Mouse (Mus musculus) left cerebral cortex, postnatal 36 days (tissue): ENCODE data around the gene Samd4b. TPM values are rescaled to one million over a fixed set of nuclear protein-coding genes. Genes with fewer than 3 reads are reported as not detected.
"Not testable (repeated sequence)": the region's sequence is repeated elsewhere in the genome, so short reads cannot be mapped to it uniquely, and the experiment has no call there.

ENCODE experiments used
- DNase-seq, 2 experiments: peaks; one replicate each; pipeline ENCODE4 v3.0.0; 2021 to 2022; ENCODE audit warnings: low spot score in 2 of 2, mixed read lengths in 1 of 2
- intact Hi-C: fragments of 180-260 bp; cut with DNase I; formaldehyde crosslinking; loops from one replicate; pipeline ENCODE4 v1.15.1; 2025
- total RNA-seq, 2 experiments: library from RNA; stranded (reverse); gene quantifications; 2 replicates each; pipeline ENCODE4 v1.2.3; 2021

Samd4b gene
- total RNA-seq, 2 experiments from 2014 or later: 68.7 to 68.8 TPM

- intact Hi-C loops: loop anchor here (2.0 to 5.0 kb wide), 2 partner anchors 36 to 81 kb away; no protein-coding TSS in a partner anchor
Measured at GRCm38 (mm10) chr7:28527922-28528719, 69.8 kb downstream of the Samd4b start.

GRCm38 (mm10) chr7:28522536-28522935, 75.4 kb downstream of the Samd4b start, which contains the start of gene Ifnl3:
Ifnl3 (plus strand) TSS chr7:28522836.
- DNase-seq, intact Hi-C loops: not testable (repeated sequence)

More at GRCm38 (mm10) chr7:28527922-28528719, 69.8 kb downstream of the Samd4b start:
- peak; percentile 49 to 52 for DNase-seq

DNA sequence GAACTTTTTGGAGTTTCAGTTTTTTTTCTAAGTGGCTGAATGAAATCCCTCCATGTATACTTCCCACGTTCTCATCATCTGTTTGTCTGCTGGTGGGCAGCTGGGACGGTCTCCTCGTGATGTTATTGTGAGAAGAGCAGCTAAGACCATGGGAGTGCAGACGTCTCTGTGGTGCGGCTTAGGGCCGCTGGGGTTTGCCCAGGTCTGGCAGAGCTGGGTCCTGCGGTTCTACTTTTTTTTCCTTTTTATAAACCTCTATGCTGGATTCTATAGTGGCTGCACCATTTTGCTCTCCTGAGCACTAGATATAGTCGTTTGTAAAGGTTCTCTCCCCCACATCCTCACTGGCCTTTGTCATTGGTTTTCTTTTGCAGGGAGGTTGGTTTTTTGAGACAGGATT, 86.5 kb downstream of the Samd4b start:
- intact Hi-C loops: no loop called here
- DNase-seq: no peak

DNA sequence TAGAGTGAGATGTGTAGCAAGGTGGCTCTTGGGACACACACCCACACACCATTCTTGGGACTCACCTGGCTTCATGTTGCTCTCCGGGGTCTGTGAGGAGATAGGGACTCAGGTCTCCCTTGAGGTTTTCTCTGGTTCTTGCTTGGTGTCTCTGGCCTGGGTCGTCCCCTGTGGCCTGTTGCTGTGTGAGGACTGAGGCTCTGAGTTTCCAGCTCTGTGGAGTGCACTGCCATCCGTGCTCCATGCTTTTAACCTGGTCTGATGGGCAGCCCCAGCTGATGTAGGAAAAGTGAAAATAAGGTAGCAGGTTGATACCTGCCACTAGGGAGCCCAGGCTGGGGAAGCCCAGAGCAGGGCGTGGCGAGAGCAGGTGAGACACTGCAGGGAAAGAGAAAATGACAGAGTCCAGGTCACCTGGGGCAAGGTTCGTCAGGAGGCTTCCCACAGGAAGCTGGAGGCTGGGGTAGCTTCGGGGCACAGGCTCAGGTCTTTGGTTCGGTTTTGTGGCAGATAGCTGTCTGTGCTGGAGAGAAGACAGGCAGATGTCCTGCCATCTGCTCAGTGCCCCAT, 87.5 kb downstream of the Samd4b start, which contains the start of gene Ifnl2:
Gene Ifnl2 (minus strand): TSS at position 51 of the 570 bp plus-strand sequence.
- intact Hi-C loops, DNase-seq: not testable (repeated sequence)

- intact Hi-C loops, DNase-seq: not testable (repeated sequence)
Measured at GRCm38 (mm10) chr7:28509121-28509520, 88.8 kb downstream of the Samd4b start.

DNA sequence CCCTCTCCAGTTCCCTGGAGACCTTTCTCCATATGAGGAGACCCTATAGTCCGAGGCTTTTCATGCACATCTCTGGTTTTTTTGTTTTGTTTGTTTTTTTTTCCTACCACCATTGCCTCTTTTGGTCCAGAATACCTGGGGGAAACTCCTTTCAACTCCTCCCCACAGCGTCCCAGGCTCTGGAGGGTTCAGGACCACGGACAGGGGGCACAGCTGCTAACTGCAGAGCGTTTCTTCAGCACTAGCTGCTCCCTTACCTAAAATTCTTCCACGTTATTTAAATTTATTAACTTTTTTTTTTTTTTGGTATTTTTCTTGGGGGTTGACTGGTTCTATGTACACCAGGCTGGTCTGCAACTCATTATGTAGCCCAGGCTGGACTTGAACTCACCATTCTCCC, 92.4 kb downstream of the Samd4b start:
- intact Hi-C loops: no loop called here
- DNase-seq: no peak

- intact Hi-C loops: no loop called here
- no peak for DNase-seq
Measured at GRCm38 (mm10) chr7:28495426-28495825, 102.5 kb downstream of the Samd4b start.

- DNase-seq: no peak
- intact Hi-C loops: loop anchor here (5.0 kb wide), 1 partner anchor 35 kb away; no protein-coding TSS in a partner anchor
Measured at GRCm38 (mm10) chr7:28492310-28492709, 105.6 kb downstream of the Samd4b start.

- intact Hi-C loops: loop anchor here (5.0 kb wide), 1 partner anchor 36 kb away; no protein-coding TSS in a partner anchor
- no peak for DNase-seq
Measured at GRCm38 (mm10) chr7:28490903-28491302, 107.0 kb downstream of the Samd4b start.

GRCm38 (mm10) chr7:28490410-28490809, 107.5 kb downstream of the Samd4b start:
- intact Hi-C loops: loop anchor here (5.0 kb wide), 1 partner anchor 37 kb away; no protein-coding TSS in a partner anchor
- DNase-seq: peak; percentile 11 to 19

DNA sequence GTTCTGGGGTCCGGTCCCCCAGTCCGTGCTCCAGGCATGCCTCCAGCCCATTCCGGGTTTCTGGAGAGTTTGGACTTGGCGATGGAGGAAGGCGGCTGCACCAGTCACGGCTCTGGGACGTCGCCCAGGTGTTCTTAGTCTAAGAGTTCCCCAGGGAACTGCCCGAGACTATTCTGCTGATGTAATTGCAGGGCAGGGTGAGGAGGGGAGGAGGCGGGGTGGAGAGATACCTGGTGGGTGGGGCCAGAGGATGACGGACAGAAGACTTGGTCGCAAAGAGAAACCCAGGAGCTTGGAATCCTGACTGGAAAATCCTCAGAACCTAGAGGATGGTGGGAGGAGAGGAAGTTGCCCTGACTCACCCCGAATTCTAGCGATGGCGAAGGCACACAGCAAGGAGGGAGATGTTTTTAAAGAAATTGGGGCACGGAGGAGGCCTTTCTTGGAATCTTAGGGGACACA, 109.9 kb downstream of the Samd4b start:
- peak; percentile 33 to 53 for DNase-seq
- intact Hi-C loops: no loop called here

- no peak for DNase-seq
- intact Hi-C loops: no loop called here
Measured at GRCm38 (mm10) chr7:28484192-28484591, 113.8 kb downstream of the Samd4b start.

- intact Hi-C loops: no loop called here
- DNase-seq: peak; percentile 52 to 68
Measured at GRCm38 (mm10) chr7:28482854-28483253, 115.1 kb downstream of the Samd4b start.

DNA sequence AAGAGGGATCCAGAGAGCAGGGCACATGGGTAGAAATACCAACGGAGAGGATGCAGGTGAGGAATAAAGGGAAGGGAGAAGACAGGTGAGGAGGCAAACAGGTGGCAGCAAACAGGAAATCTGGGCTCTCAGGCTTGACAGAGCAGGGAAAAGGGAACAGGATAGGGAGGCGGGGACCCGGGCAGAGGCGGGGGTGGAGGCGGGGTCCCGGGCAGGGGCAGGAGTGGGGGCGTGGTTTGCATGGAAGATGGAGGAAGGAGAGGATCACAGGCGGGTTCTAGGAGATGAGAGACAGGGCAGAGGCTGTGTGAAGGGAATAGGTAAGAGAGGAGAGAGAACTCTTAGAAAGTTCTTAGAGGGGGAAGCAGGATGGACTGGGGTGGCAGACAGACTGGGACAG, 119.1 kb downstream of the Samd4b start:
- intact Hi-C loops: no loop called here
- DNase-seq: no peak

DNA sequence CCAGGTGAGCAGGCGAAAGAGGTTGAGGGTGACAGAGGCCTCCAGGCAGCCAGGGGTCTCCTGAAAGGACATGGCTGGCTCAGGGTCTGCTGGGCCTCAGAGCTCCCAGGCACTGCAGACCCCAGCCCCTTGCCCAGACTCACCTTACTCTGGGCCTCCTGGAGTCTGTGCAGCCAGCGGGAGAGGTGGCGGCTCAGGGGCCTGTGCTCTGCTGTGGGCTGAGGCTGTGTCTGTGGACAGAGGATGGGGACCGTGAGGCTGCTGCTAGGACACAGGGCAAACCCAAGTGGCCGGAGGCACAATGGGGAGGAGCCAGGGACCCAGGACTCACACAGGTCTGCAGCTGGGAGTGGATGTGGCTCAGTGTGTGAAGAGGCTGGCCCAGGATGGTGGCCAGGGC, 120.6 kb downstream of the Samd4b start:
- no peak for DNase-seq
- intact Hi-C loops: no loop called here

DNA sequence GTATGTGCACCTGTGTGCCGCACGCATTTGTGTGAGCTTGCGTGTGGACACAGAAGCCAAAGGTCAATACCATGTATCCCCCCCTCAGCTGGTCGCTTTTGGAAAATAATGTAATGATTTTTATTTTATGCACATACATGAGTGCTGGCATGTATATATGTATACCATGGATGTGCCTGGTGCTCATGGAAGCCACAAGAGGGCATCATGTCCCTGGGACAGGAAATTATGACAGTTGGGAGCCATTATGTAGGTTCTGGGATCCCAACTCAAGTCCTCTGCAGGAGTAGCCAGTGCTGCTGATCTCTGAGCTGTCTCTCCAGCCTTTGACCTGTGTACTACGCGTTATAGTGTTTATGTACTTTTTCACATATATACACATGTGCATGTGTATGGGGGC, 121.8 kb downstream of the Samd4b start:
- DNase-seq: no peak
- intact Hi-C loops: no loop called here

- intact Hi-C loops: no loop called here
- no peak for DNase-seq
Measured at GRCm38 (mm10) chr7:28467213-28467751, 130.7 kb downstream of the Samd4b start.

GRCm38 (mm10) chr7:28466721-28467212, 131.2 kb downstream of the Samd4b start:
- intact Hi-C loops: no loop called here
- no peak for DNase-seq

GRCm38 (mm10) chr7:28464416-28465212, 133.3 kb downstream of the Samd4b start:
- peak; percentile 87 for DNase-seq
- intact Hi-C loops: no loop called here
